Mouse (Mus musculus) 3134 (cell line): ENCODE data around the gene Tmem106c.
A peak's percentile ranks its signal among the peaks of the same experiment; 100 is the strongest.

Experiments used
- DNase-seq: peaks from one replicate; pipeline ENCODE4 v3.0.0-alpha.2; 2011; ENCODE audit warnings: low spot score; ENCODE audit not compliant: insufficient read length; ENCODE audit errors: extremely low read depth

The Tmem106c gene

DNA sequence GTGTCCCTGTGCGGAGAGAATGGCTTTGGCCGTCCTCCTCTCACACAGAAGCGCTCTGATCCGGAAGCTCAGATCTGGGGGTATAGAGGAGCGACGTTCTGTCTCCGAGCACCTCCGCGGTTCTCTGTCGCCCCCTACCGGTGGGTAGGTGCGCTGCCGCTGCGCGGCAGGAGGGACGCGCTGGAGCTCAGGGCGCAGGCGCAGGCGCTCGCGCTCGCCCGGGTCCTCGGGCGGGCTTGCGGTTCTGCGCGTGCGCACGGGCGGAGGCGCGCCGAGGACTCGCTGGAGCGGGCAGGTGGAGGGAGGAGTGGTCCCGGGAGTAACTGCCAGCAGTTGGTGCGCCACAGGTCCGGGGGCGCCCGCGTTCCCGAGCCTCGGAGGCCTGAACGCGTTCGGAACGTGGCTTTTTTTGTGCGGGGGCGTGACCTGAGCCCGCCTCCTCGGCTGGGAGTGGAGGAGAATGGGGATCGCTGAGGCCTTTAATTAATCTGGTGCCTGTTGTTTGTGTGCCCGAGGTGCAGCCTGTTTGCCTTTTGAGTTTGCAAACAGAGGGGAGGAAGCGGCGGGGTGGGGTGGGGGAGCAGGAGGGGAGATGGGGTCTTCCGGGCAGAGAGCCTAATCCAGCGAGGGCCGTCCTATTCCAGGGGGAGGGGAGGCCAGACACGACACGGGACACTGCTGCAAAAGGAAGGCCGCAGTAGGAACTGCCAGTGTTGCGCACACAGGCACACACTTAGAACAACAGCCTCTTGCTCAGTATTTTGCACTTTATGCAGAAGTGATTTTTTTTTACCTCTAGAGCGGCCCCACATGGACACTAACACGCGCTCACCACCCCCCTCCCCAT lies at the start of gene Tmem106c:
Gene Tmem106c (plus strand): TSS at position 212 of the 847 bp plus-strand sequence.
- DNase-seq: peak; percentile 93

GRCm38 (mm10) chr15:97914331-97914747 lies 49.7 kb upstream of the Tmem106c start:
- DNase-seq: peak; percentile 85

DNA sequence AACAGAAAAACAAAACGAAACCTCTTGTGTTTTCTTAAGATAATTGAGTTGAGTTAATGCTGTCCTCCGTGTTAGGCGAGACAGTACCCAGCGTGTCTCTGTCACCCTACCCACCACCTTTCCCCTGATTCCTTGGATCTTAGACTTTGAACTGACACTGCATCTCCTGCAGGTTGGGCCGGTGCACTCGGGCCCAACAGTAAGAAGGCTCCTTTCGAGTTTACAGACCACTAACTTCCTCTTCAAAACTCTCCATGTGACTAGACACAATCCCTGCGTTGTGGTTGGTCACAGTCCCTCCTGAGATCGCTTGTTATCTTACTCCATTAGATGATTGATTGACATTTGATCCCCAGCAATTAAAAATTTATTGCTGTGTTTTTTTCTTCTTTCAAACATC lies 46.0 kb upstream of the Tmem106c start:
- DNase-seq: no peak

- no peak for DNase-seq
Measured at GRCm38 (mm10) chr15:97919217-97919616, 44.8 kb upstream of the Tmem106c start.

GRCm38 (mm10) chr15:97920306-97920705 lies 43.7 kb upstream of the Tmem106c start:
- DNase-seq: no peak

DNA sequence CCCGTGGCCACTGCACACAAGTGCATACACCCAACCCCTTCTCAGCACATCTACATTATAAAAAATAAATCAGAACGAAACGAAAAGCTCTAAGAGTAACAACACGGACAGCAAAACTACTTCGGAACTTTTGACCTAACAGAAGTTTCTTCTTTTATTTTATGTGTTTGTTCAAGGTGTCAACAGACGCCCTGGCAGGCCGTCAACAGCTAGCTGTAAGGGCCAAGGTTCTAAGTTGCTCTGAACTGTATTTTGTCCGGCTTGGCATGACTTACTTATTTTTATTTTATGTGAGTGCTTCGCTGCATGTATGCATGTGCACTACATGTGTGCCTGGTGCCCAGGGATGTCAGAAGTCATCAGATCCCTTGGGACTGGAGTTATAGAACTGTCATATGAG lies 42.2 kb upstream of the Tmem106c start:
- no peak for DNase-seq

GRCm38 (mm10) chr15:97922421-97922820 lies 41.6 kb upstream of the Tmem106c start:
- DNase-seq: no peak

DNA sequence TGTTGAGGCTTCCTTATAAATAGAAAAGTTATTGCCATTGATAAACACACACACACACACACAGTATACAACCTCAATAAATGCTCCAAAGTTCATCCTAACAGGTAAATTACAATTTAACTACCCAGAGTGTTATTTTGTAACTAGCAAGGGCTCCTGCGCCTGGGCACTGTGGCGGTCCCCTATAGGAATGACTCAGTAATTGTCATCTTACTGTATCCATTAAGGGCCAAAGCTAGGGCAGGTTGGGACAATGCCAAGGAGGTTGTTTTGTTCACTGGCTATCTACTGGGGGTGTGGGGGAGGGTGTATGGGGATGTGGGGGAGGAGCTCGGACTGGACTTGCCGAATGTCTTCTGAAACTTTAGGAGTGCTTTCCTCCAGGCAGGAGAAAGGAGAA lies 37.0 kb upstream of the Tmem106c start:
- no peak for DNase-seq

GRCm38 (mm10) chr15:97927821-97928220 lies 36.2 kb upstream of the Tmem106c start:
- no peak for DNase-seq

DNA sequence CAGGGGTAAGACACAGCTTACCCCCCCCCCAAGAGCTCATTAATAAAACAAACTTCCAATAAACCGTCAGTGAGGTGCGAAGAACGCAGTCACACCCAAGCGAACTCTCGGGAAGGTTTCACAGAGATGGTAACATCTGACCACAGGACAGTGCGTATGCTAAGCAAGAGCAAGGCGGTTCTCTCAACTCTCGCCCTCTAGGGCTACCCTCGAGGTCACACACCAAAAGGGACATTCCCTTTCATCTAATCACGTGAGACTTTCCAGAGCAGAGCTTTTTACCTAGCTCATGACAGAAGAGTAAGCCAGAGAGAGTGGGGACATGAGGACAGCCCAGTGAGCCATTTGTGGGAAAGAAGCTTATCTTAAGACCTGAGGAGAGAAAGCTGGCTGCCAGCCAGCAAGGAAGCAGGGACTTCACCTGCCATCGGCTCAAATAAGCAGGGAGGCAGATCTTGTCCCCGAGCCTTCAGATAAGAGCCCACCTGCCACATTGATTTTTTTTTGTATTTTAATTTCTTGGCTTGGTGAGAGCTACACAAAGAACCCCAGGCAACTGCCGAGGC lies 34.7 kb upstream of the Tmem106c start:
- DNase-seq: no peak

- DNase-seq: no peak
Measured at GRCm38 (mm10) chr15:97932441-97932840, 31.6 kb upstream of the Tmem106c start.

- DNase-seq: peak; percentile 33
Measured at GRCm38 (mm10) chr15:97938580-97938979, 25.4 kb upstream of the Tmem106c start.

DNA sequence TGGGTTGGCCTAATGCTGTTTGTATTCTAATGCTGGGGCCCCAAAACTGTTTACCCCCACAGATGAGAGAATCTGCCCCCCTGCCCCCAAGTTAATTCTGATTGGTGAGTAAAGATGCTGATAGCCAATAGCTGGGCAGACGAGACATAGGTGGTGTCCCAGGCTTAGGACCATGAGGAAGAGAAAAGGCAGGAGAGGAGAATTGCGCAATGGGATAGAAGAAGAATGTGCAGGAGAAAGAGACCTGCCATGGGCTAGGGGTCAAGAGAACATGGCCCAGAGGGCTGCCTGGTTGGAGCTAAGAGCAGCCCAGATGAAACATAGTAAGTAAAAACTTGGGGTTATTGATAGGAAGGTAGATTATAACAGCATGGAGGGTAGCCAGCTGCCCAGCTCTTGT lies 23.9 kb upstream of the Tmem106c start:
- no peak for DNase-seq

- no peak for DNase-seq
Measured at GRCm38 (mm10) chr15:97941306-97941705, 22.7 kb upstream of the Tmem106c start.

- DNase-seq: no peak
Measured at GRCm38 (mm10) chr15:97942538-97942937, 21.5 kb upstream of the Tmem106c start.

DNA sequence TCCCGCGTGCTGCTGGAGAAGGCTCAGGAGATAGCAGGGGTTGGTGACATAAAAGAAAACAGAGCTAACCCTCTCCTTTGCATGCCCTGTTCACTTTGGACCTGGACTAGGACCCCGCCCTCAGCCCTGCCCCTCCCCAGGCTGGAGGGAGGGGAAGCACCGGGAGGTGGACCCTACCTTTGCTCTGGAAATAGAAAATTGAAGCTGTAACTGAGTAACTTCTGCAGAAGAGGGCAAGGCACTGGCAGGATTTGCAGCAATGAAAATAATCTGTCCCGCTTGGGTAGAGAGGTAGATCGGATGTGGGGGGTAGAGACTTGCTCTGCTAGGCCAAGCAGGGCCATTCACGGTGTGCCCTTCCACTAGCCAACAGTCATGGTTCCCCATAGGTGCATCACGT lies 20.6 kb upstream of the Tmem106c start:
- no peak for DNase-seq

- no peak for DNase-seq
Measured at GRCm38 (mm10) chr15:97944919-97945574, 19.0 kb upstream of the Tmem106c start.

- DNase-seq: no peak
Measured at GRCm38 (mm10) chr15:97945656-97946315, 18.2 kb upstream of the Tmem106c start.

DNA sequence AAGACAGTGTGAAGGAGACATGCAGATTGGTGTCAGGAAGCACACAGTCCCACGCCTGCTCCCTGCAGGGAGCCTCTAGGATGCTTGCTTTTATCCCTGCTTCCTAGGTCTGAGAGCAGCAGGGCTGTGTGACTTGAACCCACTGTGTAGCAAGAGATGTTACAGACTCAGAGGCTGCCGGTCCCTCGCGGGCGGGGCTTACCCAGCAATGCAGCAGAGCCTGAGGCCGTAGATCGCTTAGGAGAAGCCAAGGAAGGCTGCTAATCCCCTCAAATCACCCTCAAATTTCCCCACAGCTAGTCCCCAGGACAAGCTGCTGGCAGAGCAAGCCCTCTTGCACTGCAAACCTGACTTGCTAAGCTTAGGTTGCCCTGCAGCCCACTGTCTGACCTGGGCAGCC lies 15.3 kb upstream of the Tmem106c start:
- no peak for DNase-seq

GRCm38 (mm10) chr15:97949706-97950105 lies 14.3 kb upstream of the Tmem106c start:
- DNase-seq: no peak

DNA sequence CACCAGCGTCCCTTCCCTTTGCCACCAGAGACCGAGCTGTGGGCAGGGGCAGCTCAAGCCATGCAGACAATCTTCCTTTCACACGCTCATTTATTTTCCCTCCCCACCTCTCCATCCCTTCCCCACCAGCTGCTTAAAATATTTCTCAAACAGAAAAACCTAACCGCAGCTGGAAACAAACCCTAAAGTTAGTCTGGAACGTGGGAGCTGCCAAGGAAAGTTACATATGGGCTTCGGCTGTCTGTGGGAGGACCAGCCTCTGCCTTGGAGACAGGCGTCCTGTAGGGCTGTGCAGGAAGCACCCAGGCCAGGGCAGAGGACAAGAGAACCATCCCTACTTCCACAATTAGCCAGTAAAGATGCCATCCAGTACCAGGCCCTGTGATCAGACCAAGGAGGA lies 13.8 kb upstream of the Tmem106c start:
- no peak for DNase-seq
